Mouse (Mus musculus): ENCODE data around the gene Scp2.

GRCm38 (mm10) chr4:108014466-108014865 lies 130.3 kb downstream of the Scp2 start:
- TF ChIP-seq CTCF (IDR thresholded peaks at IDR 0.05; ENCODE audit: low read depth) (no peak), EP300 (IDR thresholded peaks at IDR 0.05; ENCODE audit: low read depth) (no peak)

Measured in heart, postnatal 0 days (tissue).